30 mouse cellular contexts compared by ENCODE assay signal in the genomic region with DNA sequence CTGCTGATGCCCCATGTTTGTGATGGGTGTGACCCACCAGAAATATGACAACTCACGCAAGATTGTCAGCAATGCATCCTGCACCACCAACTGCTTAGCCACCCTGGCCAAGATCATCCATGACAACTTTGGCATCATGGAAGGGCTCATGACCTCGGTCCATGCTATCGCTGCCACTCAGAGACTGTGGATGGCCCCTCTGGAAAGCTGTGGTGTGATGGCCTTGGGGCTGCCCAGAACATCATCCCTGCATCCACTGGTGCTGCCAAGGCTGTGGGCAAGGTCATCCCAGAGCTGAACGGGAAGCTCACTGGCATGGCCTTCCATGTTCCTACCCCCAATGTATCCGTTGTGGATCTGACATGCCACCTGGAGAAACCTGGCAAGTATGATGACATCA. TPM values are rescaled to one million over a fixed set of nuclear protein-coding genes. Genes with fewer than 3 reads are reported as not detected.
"Had no signal": no experiment of that assay in that cellular context is flagged by ENCODE, and none has a peak within 500 bp of the region (broad histone marks: within the 10 kb centered on the region; RNA-seq: fewer than 3 reads in every experiment).

No protein-coding gene starts in this region.

RNA-seq across cellular contexts. Expression of gene Gli1, which starts 28.3 kb away (rescaled TPM):
- total RNA-seq: hematopoietic stem cell, adult 5-6 weeks had no signal

RNA-seq across cellular contexts. Expression of gene Inhbe, which starts 40.7 kb away (rescaled TPM):
- total RNA-seq: heart, postnatal 10 days; heart, postnatal 14 days; heart, postnatal 25 days; heart, postnatal 36 days; heart, postnatal 4 days; hematopoietic stem cell, adult 5-6 weeks; hindbrain, postnatal 0 days; layer of hippocampus, adult 18-20 months; layer of hippocampus, adult 2 months; layer of hippocampus, adult 8-10 months; layer of hippocampus, postnatal 10 days; layer of hippocampus, postnatal 25 days; layer of hippocampus, postnatal 36 days had no signal
- polyA plus RNA-seq: heart, embryonic 11.5 days; heart, embryonic 12.5 days; heart, embryonic 13.5 days; heart, embryonic 14.5 days; heart, embryonic 16.5 days; heart, postnatal 0 days; hindbrain, embryonic 10.5 days; hindbrain, embryonic 13.5 days; hindbrain, postnatal 0 days; inflammation-experienced regulatory T-cells, adult 6 months; intestine, embryonic 14.5 days; intestine, embryonic 15.5 days; intestine, embryonic 16.5 days; kidney, adult 2 months; kidney, embryonic 15.5 days; kidney, embryonic 16.5 days; kidney, postnatal 0 days; large intestine, adult 2 months had no signal
